Mouse (Mus musculus): ENCODE measurements around the gene Zmynd8.

The Zmynd8 gene

DNA sequence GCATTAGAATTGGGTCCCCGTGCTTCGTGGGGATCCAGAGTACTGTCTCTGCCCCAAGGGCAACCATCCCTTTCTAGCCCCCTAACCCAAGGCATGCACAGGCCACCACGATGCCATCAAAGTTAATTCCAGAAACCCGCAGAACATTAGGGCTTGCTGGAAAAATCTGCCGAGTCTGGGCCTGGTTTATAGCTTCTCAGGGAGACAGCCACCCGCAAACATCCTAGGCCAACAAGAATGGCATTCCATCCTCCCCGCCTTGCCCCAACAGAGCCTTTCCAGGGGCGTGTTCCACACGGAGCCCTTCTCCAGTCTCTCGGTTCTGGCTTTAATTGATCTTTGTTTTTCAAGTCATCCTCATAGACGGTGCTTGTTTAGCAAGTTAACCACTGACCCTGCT lies 150.4 kb downstream of the Zmynd8 start:
- DNase-seq (ENCODE audit: low read depth), result no peak

DNA sequence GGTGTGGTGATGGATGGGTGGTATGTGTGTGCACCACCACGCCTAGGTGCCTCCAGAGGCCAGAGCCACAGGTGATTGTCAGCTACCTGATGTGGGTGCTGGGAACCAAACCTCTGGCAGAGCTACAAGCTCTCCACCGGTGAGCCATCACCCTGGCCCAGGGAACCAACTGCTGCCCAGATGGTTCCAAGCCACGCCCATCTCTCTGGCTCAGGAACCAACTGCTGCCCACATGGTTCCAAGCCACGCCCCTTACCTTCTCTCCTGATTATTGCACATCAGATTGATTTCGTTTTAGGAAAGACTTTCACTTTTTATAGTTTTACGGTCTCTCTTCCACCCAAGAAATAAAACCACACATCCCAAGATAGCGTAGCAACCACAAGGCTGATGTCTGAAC lies 150.8 kb downstream of the Zmynd8 start:
- no peak for DNase-seq (ENCODE audit: low read depth)

DNA sequence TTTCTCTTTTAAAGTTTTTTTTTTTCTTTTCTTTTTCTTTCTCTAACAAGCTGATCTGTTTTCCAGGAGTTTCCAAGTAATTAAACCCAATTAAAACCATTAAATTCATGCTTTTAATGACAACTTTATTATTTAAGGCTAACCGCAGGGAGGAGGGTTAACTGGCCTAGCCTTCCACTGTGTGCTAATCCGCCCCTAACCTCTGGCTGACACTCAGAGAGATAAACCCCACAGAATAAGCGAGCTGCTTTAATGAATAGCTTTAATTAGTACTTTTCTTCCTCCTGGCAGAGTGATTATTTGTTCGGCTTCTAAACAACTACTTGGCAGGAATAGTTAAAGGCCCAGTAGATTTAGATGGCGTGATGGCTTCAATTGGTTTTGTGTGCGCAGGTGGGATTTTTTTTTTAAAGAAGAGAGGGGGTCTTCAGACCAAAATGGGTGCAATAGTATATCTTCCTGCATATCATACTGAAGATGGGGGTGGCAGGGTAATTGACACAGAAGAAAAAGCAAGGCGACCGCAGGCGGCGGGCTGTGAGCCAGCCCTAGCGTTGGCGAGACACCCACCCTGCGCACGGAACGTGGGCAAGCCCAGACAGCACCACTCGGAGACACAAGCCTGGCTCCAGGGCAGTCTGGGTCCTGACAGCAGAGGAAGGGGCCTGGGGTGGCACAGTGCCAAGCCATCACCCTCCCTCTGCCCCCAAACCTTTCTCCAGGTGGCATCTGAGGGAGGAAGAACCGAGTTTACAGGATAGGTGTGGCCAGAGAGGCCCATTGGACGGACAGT lies 153.3 kb downstream of the Zmynd8 start:
- DNase-seq (ENCODE audit: low read depth), result no peak

DNA sequence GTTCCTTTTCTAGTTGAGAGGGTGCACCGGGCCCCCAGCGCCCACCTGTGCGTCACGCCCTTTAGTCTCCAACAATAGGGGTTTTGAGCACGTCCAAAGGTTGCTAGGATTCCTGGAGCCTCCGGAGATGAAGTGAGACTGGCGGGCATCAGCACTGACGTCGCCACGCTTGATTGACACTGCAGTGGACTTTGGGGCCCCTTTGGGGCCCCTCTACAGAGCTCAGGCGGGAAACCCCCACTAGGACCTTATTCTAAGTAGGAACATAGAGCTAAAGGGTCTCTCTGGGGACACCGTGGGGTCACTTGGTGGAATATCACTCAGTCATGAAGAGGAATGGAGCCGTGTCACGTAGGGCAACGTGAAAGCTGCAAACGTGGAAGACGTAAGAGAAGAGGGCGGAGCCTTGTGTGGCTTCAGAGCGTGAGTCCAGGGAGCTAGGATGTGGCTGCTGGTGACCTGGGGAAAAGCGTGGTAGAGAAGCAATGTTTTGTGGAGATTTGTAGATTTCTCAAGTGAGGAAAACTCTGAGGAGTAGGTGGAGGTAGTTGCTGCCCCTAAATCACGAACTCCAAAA lies 156.5 kb downstream of the Zmynd8 start:
- DNase-seq (ENCODE audit: low read depth), result no peak

DNA sequence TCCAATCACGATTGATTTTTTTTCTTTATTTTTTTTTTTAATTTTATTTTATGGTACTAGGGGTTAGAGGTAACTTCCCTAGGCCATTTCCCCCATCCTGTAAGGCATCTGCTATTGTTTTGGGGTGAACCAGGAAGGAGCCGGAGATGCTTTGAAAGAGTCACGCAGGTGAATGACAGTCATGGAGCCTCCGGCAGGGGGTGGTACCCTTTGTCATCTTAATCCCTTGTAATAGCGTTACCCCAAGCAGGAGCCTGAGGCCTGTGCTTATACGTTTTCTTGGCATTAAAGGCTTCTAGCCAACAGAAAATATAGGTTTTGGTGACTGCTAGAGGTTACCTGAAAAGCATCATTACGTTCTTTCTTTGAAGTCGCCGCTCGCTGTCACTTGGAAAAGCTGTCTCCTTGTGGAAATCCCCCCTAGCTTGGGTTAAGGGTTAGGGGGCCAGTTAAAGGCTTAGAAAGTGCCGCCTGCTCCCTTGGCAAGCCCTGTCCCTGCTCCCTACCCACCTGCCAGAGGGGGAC lies 157.2 kb downstream of the Zmynd8 start:
- no peak for DNase-seq (ENCODE audit: low read depth)

DNA sequence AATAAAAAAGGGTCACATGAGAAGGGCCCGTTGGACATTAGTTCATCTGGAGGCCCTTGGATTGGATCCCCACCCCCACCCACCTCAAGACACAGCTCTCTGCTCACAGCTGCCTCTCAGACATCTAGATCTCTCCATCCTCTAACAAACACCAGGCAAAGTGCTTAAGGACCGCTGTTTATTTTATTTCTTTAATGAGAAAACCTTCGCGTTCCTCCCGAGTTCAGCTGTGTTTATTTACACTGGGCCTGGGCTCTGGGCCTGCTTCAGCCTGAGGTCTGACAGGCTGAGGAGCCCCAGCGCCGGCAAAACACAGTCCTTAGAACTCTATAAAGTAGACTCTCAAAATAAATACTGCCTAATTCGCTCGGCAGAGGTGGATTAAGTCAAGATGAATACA lies 157.8 kb downstream of the Zmynd8 start:
- no peak for DNase-seq (ENCODE audit: low read depth)

DNA sequence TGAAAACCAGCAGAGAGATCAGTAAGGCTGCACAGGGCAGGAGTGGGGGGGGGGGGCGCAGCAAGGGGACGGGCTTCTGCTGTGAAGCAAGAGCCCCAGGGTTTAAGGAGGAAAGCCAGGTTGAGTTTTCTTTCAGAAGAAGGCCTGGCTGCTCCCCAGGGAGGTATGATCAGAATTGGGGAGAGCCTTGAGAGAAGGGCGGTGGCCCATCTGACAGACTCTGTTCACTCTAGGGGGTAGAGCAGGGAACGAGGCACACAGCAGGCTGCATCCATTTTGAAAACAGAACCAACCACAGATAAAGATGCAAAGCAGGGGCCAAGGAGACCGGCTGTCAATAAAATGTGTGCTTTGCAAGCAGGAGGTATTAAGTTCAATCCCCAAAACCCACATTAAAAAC lies 158.4 kb downstream of the Zmynd8 start:
- no peak for DNase-seq (ENCODE audit: low read depth)

DNA sequence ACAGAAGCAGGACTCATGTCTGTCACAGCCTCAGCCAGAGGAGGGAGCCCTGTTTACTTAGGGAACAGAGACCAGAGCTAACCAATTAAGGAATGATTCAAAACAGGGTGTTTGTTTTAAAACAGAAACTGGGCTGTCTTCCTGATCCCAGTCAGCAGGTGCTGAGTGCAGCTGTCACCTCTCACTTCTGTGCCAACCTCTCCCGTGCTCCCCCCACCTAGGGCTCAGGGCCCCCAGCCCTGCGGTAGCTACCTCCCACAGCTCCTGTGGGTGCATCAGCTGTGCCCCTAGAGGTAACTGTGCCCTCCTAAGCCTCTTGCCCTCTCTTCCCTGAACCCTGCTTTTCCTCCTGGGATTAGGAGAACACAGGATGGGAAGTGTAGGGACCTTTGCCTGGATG lies 162.5 kb downstream of the Zmynd8 start:
- DNase-seq (ENCODE audit: low read depth), result no peak
